Mouse (Mus musculus): ENCODE measurements around the gene Pramel7. TPM values are rescaled to one million over a fixed set of nuclear protein-coding genes. Genes with fewer than 3 reads are reported as not detected.

Gene Pramel7
- not detected for polyA plus RNA-seq (2017; shearing (Covaris generic))

DNA sequence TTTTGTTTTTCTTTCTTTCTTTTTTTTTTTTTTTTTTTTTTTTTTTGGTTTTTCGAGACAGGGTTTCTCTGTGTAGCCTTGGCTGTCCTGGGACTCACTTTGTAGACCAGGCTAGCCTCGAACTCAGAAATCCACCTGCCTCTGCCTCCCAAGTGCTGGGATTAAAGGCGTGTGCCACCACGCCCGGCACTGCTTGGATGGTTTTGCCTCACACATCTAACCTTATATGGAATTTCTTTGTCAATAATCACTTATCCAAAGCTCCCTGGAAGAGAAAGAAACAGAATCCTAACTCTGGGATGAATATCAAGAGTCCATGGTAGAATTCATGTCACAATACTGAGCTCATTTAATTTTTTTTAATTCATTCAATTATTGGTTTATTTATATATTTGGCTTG is at the start of gene Pramel7:
TSS of gene Pramel7 (minus strand) at position 101 of the 400 bp plus-strand sequence.

DNA sequence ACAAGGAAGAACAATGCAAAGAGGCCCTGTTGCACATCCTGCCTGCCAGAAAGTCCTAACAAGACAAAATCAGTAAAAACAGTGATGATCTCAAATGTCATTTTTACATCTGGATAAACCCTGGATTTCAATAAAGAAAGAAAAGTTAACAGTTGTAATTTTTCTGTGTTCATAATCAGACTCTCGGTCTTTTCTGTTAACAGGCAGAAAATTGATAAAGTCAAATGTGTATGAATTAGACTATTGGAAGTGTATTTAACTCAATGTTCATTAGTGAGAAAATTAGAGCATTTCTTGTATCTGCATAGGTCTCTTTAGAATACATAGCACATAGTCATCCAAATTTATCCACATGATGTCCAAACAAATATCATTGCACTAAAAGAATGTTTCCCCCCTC is 48.5 kb upstream of the Pramel7 start, which contains the start of gene Olfr1128:
TSS of gene Olfr1128 (minus strand) at position 101 of the 400 bp plus-strand sequence.

DNA sequence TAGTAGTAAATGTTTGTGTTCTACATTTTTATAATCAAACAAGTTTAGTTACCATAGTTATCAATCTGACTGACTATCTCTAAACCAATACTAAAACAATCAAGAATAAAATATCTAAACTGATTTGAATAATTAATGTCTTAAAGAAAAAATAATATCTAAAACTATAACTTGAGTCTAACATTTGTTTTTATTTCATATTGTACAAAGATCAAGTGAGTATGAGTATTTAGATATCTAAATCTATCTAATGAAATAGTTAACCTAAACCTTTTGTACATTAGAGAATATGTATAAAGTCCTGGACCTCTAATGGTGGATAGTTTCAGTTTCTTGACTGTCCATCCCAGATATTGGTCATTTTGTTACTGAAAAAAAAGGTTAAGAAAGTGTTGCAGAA is 34.6 kb upstream of the Pramel7 start, which contains the start of gene Olfr153:
TSS of gene Olfr153 (plus strand) at position 301 of the 400 bp plus-strand sequence.

DNA sequence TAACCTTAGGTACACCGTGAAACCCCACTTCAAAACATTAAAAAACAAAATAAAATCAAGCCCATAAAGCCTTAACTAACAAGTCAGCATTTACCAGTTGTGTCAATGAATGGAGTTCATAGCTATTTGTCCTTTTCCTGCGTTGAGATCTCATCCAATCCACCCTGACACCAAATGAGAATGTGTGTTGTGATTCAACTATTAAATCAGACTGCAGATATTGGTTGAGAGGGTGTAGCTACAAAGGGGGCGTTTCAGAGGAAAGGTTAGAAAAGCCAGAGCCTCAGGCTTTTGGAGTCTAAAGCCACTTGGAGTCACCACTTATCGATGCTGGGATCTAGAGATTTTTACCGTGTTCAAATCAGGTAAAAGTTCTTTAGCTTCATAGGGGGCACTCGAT is 9.4 kb upstream of the Pramel7 start, which contains the start of gene Pramel6:
TSS of gene Pramel6 (plus strand) at position 301 of the 400 bp plus-strand sequence.

DNA sequence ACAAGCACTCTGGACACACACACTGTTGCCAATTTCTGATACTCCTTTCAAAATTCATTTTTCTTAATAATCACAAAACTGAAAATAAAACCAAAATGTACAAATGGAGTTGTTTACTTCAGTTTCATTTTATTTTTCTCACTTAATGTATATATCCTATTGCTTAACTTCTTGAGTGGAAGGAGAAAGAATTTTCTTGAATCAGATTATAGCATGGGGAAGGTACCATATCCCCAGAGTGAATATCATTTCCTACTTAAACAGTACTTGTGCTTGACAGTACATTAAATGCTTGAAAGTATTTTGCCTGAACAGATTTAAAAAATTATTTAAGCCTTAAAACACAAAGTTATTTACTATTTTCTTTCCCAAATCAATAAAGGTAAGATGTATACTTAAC is 43.2 kb downstream of the Pramel7 start, which contains the start of gene Olfr1126:
TSS of gene Olfr1126 (plus strand) at position 301 of the 400 bp plus-strand sequence.

Other genes with a start within 250 kb of the Pramel7 start
- gene Olfr1115, start 249.1 kb downstream of the Pramel7 start, polyA plus RNA-seq (2017; shearing (Covaris generic)) = not detected
- gene Olfr1116, start 229.6 kb downstream of the Pramel7 start, polyA plus RNA-seq (2017; shearing (Covaris generic)) = not detected
- not detected for gene Olfr1118, start 189.5 kb downstream of the Pramel7 start, polyA plus RNA-seq (2017; shearing (Covaris generic))
- gene Olfr1120, start 142.3 kb downstream of the Pramel7 start, polyA plus RNA-seq (2017; shearing (Covaris generic)) = not detected
- not detected for gene Olfr1121, start 127.2 kb downstream of the Pramel7 start, polyA plus RNA-seq (2017; shearing (Covaris generic))
- gene Olfr1122, start 111.2 kb downstream of the Pramel7 start, polyA plus RNA-seq (2017; shearing (Covaris generic)) = 0.07 TPM
- not detected for gene Olfr1123, start 80.5 kb downstream of the Pramel7 start, polyA plus RNA-seq (2017; shearing (Covaris generic))
- 0.30 TPM for gene Olfr1124, start 66.8 kb downstream of the Pramel7 start, polyA plus RNA-seq (2017; shearing (Covaris generic))
- gene Olfr1126, start 43.1 kb downstream of the Pramel7 start, polyA plus RNA-seq (2017; shearing (Covaris generic)) = not detected
- gene Pramel6, start 9.5 kb upstream of the Pramel7 start, polyA plus RNA-seq (2017; shearing (Covaris generic)) = not detected
- gene Olfr153, start 34.7 kb upstream of the Pramel7 start, polyA plus RNA-seq (2017; shearing (Covaris generic)) = not detected
- gene Olfr1128, start 48.4 kb upstream of the Pramel7 start, polyA plus RNA-seq (2017; shearing (Covaris generic)) = 0.41 TPM
- not detected for gene Olfr1129, start 76.8 kb upstream of the Pramel7 start, polyA plus RNA-seq (2017; shearing (Covaris generic))
- not detected for gene Olfr1130, start 109.1 kb upstream of the Pramel7 start, polyA plus RNA-seq (2017; shearing (Covaris generic))
- not detected for gene Olfr1131, start 130.0 kb upstream of the Pramel7 start, polyA plus RNA-seq (2017; shearing (Covaris generic))
- not detected for gene Olfr1132, start 140.4 kb upstream of the Pramel7 start, polyA plus RNA-seq (2017; shearing (Covaris generic))
- gene Olfr1133, start 150.3 kb upstream of the Pramel7 start, polyA plus RNA-seq (2017; shearing (Covaris generic)) = not detected
- gene Olfr1134, start 161.4 kb upstream of the Pramel7 start, polyA plus RNA-seq (2017; shearing (Covaris generic)) = not detected
- gene Olfr1135, start 176.6 kb upstream of the Pramel7 start, polyA plus RNA-seq (2017; shearing (Covaris generic)) = not detected
- not detected for gene Olfr1136, start 196.9 kb upstream of the Pramel7 start, polyA plus RNA-seq (2017; shearing (Covaris generic))
- gene Olfr1137, start 216.1 kb upstream of the Pramel7 start, polyA plus RNA-seq (2017; shearing (Covaris generic)) = not detected
- 0.41 TPM for gene Olfr1138, start 242.9 kb upstream of the Pramel7 start, polyA plus RNA-seq (2017; shearing (Covaris generic))
- gene Olfr1140, start 246.7 kb upstream of the Pramel7 start, polyA plus RNA-seq (2017; shearing (Covaris generic)) = not detected

Data from effector memory CD4-positive, alpha-beta T cell, adult 7 months (primary cell).